Mouse (Mus musculus): Measurements from ENCODE around the gene Armc9.

Armc9 gene

GRCm38 (mm10) chr1:86285295-86285694, 130.7 kb downstream of the Armc9 start:
- DNase-seq, result no peak

- DNase-seq, result no peak
Measured at GRCm38 (mm10) chr1:86287473-86287872, 132.9 kb downstream of the Armc9 start.

GRCm38 (mm10) chr1:86290452-86290851, 135.9 kb downstream of the Armc9 start:
- DNase-seq, result no peak

GRCm38 (mm10) chr1:86293091-86293490, 138.5 kb downstream of the Armc9 start:
- DNase-seq, result no peak

- no peak for DNase-seq
Measured at GRCm38 (mm10) chr1:86293868-86294267, 139.3 kb downstream of the Armc9 start.

- no peak for DNase-seq
Measured at GRCm38 (mm10) chr1:86294472-86294871, 139.9 kb downstream of the Armc9 start.

- DNase-seq, result no peak
Measured at GRCm38 (mm10) chr1:86300093-86300492, 145.5 kb downstream of the Armc9 start.

GRCm38 (mm10) chr1:86300731-86301130, 146.2 kb downstream of the Armc9 start:
- DNase-seq, result peak; percentile 22 to 51

- peak; percentile 63 to 65 for DNase-seq
Measured at GRCm38 (mm10) chr1:86301221-86302091, 146.9 kb downstream of the Armc9 start.

GRCm38 (mm10) chr1:86302532-86302931, 148.0 kb downstream of the Armc9 start, which contains the start of gene B3gnt7:
B3gnt7 (plus strand) TSS chr1:86302832.
- no peak for DNase-seq

GRCm38 (mm10) chr1:86303063-86303872, 148.7 kb downstream of the Armc9 start:
- DNase-seq, result peak; percentile 37 to 59

GRCm38 (mm10) chr1:86303873-86304250, 149.3 kb downstream of the Armc9 start:
- peak in 1 of 2 experiments; percentile 10 for DNase-seq

- no peak for DNase-seq
Measured at GRCm38 (mm10) chr1:86306686-86307085, 152.1 kb downstream of the Armc9 start.

GRCm38 (mm10) chr1:86307177-86307762, 152.7 kb downstream of the Armc9 start:
- DNase-seq, result no peak

- no peak for DNase-seq
Measured at GRCm38 (mm10) chr1:86307871-86308641, 153.5 kb downstream of the Armc9 start.

GRCm38 (mm10) chr1:86309270-86309833, 154.8 kb downstream of the Armc9 start:
- no peak for DNase-seq

GRCm38 (mm10) chr1:86310536-86311310, 156.1 kb downstream of the Armc9 start:
- no peak for DNase-seq

- no peak for DNase-seq
Measured at GRCm38 (mm10) chr1:86311467-86312005, 157.0 kb downstream of the Armc9 start.

GRCm38 (mm10) chr1:86312269-86312668, 157.7 kb downstream of the Armc9 start:
- DNase-seq, result no peak

- DNase-seq, result no peak
Measured at GRCm38 (mm10) chr1:86313096-86313771, 158.7 kb downstream of the Armc9 start.

All from spleen, adult 18-20 months (tissue).